Mouse (Mus musculus): ENCODE results near the gene Sh2d3c.

The Sh2d3c gene

GRCm38 (mm10) chr2:32720681-32721229, at the start of gene Sh2d3c:
Sh2d3c (plus strand) TSS chr2:32721055.
- DNase-seq (ENCODE audit: low spot score), result no peak

GRCm38 (mm10) chr2:32671147-32671546, 49.7 kb upstream of the Sh2d3c start:
- DNase-seq (ENCODE audit: low spot score), result no peak

- DNase-seq (ENCODE audit: low spot score), result no peak
Observed at GRCm38 (mm10) chr2:32671907-32672595, 48.8 kb upstream of the Sh2d3c start.

- DNase-seq (ENCODE audit: low spot score), result no peak
Observed at GRCm38 (mm10) chr2:32673176-32673917, 47.5 kb upstream of the Sh2d3c start.

- no peak for DNase-seq (ENCODE audit: low spot score)
Observed at GRCm38 (mm10) chr2:32676821-32677220, 44.0 kb upstream of the Sh2d3c start.

- no peak for DNase-seq (ENCODE audit: low spot score)
Observed at GRCm38 (mm10) chr2:32677683-32678082, 43.2 kb upstream of the Sh2d3c start.

GRCm38 (mm10) chr2:32680051-32680451, 40.8 kb upstream of the Sh2d3c start:
- no peak for DNase-seq (ENCODE audit: low spot score)

GRCm38 (mm10) chr2:32680961-32681650, 39.7 kb upstream of the Sh2d3c start:
- no peak for DNase-seq (ENCODE audit: low spot score)

GRCm38 (mm10) chr2:32681754-32682153, 39.1 kb upstream of the Sh2d3c start:
- DNase-seq (ENCODE audit: low spot score), result no peak

GRCm38 (mm10) chr2:32682721-32683417, 38.0 kb upstream of the Sh2d3c start:
- DNase-seq (ENCODE audit: low spot score), result no peak

- no peak for DNase-seq (ENCODE audit: low spot score)
Observed at GRCm38 (mm10) chr2:32683701-32684100, 37.2 kb upstream of the Sh2d3c start.

- no peak for DNase-seq (ENCODE audit: low spot score)
Observed at GRCm38 (mm10) chr2:32684681-32685428, 36.0 kb upstream of the Sh2d3c start.

- no peak for DNase-seq (ENCODE audit: low spot score)
Observed at GRCm38 (mm10) chr2:32685807-32686206, 35.0 kb upstream of the Sh2d3c start.

GRCm38 (mm10) chr2:32686640-32687039, 34.2 kb upstream of the Sh2d3c start:
- DNase-seq (ENCODE audit: low spot score), result no peak

- no peak for DNase-seq (ENCODE audit: low spot score)
Observed at GRCm38 (mm10) chr2:32687562-32687961, 33.3 kb upstream of the Sh2d3c start.

- DNase-seq (ENCODE audit: low spot score), result peak; percentile 78
Observed at GRCm38 (mm10) chr2:32689420-32689819, 31.4 kb upstream of the Sh2d3c start.

GRCm38 (mm10) chr2:32691041-32691440, 29.8 kb upstream of the Sh2d3c start:
- no peak for DNase-seq (ENCODE audit: low spot score)

GRCm38 (mm10) chr2:32692496-32692895, 28.4 kb upstream of the Sh2d3c start:
- no peak for DNase-seq (ENCODE audit: low spot score)

GRCm38 (mm10) chr2:32693282-32693681, 27.6 kb upstream of the Sh2d3c start:
- DNase-seq (ENCODE audit: low spot score), result no peak

- DNase-seq (ENCODE audit: low spot score), result peak; percentile 84
Observed at GRCm38 (mm10) chr2:32693823-32694411, 26.9 kb upstream of the Sh2d3c start.

- no peak for DNase-seq (ENCODE audit: low spot score)
Observed at GRCm38 (mm10) chr2:32694691-32695090, 26.2 kb upstream of the Sh2d3c start.

Measured in ovary, postnatal 10 days (tissue).